Mouse (Mus musculus): ENCODE data around the gene Vps8. TPM values are rescaled to one million over a fixed set of nuclear protein-coding genes. Genes with fewer than 3 reads are reported as not detected.

The Vps8 gene
- total RNA-seq, 2 experiments from 2014 or later, result 50.9 to 53.4 TPM

GRCm38 (mm10) chr16:21615802-21616201 is 192.9 kb downstream of the Vps8 start:
- DNase-seq (ENCODE audit: low spot score in 2 of 2), result peak in 1 of 2 experiments; percentile 61

DNA sequence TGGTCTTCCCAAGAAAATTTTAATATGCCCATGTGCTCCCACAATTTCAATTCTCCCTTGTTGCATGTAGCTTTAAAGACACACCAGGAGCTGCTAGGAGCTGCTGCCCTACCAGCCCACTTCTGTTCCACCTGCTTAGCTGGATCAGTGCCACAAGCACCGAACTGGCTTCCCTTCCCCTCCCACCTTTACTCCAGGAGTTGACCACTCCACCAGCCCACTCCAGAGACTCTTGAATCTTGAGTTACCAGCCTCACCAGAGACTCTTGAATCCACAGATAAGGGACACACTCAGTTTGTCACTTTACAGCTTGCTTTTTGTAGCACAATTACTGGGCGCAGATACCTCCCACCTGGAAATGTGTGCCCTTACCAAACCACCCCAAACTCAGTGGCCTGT is 197.7 kb downstream of the Vps8 start:
- DNase-seq (ENCODE audit: low spot score in 2 of 2), result no peak

GRCm38 (mm10) chr16:21625784-21626634 is 203.1 kb downstream of the Vps8 start:
- DNase-seq (ENCODE audit: low spot score in 2 of 2), result no peak

DNA sequence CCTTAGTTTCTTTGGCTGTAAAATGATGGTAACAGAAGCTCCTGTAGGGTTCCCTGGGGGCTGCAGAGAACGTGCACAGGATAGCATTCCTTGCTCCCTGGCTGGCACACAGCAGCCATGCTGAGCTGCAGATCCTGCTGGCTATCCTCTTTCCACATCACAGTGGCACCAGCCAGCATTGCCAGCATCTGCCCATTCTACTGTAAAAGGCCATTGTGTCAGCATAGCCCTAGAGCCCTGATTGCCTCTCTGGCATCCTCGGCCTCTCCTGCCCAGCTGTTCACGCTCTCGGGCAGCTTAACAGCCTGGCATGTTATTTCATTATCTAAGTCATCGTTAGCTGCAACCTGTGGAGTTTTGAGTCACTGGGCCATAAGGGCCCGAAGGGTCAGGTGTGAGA is 204.3 kb downstream of the Vps8 start:
- DNase-seq (ENCODE audit: low spot score in 2 of 2), result no peak

DNA sequence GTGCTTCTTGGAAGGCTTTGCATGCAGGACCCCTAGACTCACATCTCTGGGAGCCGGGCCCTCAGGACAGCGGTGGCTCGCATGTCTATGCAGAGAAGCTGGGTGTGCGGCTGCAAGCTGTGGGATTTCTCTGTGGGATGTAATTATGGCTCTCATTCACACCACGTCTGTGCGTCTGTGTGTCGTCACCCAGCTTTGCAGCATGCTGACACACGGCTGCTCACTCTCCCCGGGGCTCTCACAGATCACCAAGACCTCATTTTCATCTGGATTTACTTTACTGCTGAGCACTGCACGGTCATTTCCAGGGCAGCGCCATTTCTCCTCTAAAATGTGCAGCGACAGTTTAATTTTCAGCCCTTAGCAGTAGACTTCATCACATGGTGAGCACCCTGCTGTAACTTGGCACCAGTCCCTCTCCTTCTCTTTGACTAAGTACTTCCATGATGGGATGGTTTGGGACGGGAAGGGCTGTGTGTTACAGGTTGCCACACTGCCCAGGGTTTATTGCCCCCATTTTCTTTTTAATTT is 205.2 kb downstream of the Vps8 start:
- peak in 1 of 2 experiments; percentile 60 for DNase-seq (ENCODE audit: low spot score in 2 of 2)

DNA sequence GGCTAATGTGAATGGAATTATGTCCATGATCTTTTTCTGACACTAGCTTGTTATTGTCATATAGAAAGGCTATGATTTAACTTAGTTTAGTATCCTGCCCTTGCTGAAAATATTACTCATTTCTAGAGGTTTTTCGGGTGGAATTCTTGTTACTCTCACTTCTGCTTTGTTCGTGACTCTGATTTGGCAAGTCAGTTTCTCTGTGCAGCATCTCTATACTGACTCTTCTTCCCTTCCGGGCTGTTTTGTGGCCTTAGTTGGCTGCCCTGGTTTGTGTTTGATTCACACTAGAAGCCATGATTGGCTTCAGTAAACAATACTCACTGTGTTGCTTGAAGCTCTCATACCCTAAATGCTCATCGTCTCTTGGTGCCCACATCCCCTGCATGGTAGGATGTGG is 207.7 kb downstream of the Vps8 start:
- DNase-seq (ENCODE audit: low spot score in 2 of 2), result no peak

GRCm38 (mm10) chr16:21631815-21632222 is 208.9 kb downstream of the Vps8 start:
- DNase-seq (ENCODE audit: low spot score in 2 of 2), result no peak

- no peak for DNase-seq (ENCODE audit: low spot score in 2 of 2)
Observed at GRCm38 (mm10) chr16:21634460-21634859, 211.5 kb downstream of the Vps8 start.

GRCm38 (mm10) chr16:21636156-21636853 is 213.4 kb downstream of the Vps8 start:
- DNase-seq (ENCODE audit: low spot score in 2 of 2), result no peak

GRCm38 (mm10) chr16:21637201-21637819 is 214.4 kb downstream of the Vps8 start:
- DNase-seq (ENCODE audit: low spot score in 2 of 2), result no peak

- DNase-seq (ENCODE audit: low spot score in 2 of 2), result no peak
Observed at GRCm38 (mm10) chr16:21640766-21641499, 218.0 kb downstream of the Vps8 start.

DNA sequence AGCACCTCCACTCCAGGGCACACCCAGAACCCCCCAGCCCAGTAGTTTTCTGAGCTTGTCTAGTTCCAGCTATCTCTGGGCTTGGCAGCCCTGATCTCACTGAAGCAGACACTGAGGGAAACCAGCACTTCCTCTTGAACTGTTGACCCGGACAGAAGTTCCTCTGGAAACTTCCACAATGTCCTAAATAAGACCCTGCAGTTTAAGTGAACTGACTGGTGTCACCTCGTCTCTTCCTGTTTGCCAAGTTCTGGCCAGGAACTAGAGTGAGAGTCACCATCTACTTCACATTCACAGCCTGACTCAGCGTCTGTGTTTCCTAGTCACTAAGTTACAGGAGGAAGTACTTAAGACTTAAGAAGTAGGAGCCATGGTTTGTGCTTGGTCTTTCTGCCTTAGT is 219.0 kb downstream of the Vps8 start:
- no peak for DNase-seq (ENCODE audit: low spot score in 2 of 2)

DNA sequence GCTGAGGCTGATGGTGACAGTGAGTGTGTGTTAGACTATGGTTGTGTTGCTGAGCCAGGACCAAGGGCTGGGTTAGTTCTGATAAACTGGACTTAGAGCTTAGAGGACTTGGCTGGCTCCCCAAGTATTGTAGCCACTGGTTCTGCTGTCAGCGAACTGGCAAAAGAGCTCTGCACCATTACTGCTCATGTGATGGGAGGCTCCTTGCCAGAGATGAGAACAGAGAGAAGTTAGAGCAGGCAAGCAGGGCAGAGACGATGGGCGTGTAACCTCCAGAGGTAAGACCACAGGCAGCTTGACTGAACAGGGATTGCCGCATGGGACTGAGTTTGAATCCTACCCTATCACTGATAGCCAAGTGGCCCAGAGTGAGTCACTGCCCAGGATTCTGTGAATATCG is 220.0 kb downstream of the Vps8 start:
- DNase-seq (ENCODE audit: low spot score in 2 of 2), result no peak

DNA sequence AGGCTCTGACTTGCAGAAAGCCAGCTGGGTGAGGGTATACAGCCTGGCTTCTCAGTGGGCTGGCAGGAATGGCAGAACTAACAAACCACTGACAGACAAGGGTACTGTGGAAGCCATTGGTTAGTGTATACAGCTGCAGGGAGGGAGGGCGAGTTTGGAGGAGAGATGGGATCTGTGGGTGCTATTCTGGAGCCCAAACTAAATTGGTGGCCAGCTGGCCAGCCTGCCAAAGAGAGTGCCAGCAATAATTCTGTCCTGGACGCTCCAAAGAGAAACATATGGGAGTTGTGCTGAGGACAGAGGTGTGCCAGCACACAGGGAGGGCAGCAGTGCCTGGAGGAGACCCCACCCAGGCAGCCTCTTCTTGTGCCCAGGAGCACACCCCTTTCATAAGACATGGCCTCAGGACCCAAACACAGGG is 220.7 kb downstream of the Vps8 start:
- no peak for DNase-seq (ENCODE audit: low spot score in 2 of 2)

DNA sequence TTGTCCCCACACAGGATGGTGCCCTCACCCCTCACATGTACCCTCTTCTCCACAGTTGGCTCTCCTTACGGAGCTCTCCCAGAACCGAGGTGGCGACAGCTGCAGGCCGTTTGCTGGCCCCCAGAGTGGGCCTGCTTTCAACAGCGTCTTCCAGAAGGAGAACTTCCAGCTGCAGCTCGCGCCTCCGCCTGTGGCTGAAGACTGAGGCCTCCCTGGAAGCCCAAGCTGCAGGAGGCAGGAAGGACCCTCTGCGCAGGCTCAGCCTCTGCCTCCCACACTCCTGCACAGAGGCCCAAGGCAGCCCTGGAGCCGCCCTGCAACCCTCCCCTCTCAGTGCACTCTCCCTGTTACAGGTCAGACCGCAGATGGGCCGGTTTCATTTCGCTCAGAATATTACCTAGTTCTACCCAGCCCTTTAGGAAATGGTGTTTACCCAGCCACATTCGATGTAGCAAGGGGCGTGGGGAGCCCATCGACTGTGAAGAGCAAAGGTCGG is 221.2 kb downstream of the Vps8 start:
- DNase-seq (ENCODE audit: low spot score in 2 of 2), result no peak

GRCm38 (mm10) chr16:21644574-21644973 is 221.7 kb downstream of the Vps8 start:
- DNase-seq (ENCODE audit: low spot score in 2 of 2), result no peak

DNA sequence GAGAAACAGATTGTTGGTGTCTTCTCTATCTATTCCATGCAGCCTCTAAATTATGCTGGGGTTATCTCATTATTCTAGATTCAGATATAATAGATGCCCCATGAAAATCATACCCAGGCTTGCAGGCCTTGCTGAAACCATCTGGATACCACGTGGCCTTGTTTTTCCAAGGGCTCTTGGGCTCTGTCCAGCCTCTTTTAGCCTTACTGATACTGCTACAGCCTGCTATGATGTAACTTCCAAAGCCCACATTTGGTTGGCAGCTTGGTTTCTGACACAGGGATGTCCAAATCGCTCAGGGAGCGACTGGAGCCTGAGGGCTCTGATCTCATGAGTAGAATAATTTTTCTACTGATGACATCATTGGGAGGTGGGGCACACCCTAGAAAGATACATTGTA is 223.0 kb downstream of the Vps8 start:
- DNase-seq (ENCODE audit: low spot score in 2 of 2), result no peak

GRCm38 (mm10) chr16:21646496-21646895 is 223.6 kb downstream of the Vps8 start:
- no peak for DNase-seq (ENCODE audit: low spot score in 2 of 2)

DNA sequence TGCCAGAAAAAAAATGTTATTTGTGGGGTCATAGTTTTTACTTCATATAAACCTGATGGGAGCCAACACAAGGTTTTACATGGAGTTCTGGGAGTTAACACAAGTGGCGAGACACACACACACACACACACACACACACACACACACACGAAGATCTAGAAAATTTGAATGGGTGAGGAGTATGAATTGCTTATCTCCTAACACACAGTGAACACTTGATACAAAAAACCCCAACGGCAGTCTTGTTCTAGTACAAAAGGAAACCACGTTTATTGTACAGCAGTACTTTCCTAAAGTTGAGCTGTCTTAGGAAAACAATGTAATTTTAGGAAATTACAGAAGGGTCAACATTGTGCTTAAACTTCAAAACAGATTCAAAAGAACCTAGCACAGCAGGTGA is 225.9 kb downstream of the Vps8 start:
- DNase-seq (ENCODE audit: low spot score in 2 of 2), result no peak

DNA sequence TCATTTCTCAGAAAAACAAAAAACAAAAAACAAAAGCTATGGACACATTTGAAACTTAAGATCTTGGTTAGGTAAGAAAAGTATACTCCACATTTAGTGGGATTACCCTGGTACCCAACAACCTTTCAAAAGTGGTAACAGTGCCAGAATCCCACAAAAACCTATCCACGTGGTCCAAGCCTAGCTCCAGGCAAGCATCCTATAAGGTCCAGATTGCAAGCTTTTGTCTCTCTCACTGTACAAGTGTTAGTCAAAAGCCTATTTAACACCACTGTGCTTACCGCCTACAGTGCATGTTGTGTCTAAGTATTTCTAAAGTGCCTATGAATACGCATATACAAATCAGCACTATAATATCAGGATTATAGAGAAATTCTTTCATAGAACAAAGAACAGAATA is 227.4 kb downstream of the Vps8 start:
- DNase-seq (ENCODE audit: low spot score in 2 of 2), result no peak

GRCm38 (mm10) chr16:21651161-21651560 is 228.2 kb downstream of the Vps8 start:
- DNase-seq (ENCODE audit: low spot score in 2 of 2), result no peak
